Comparison of ENCODE assay signal across 26 mouse cellular contexts in genomic region chr1:155203101-155203500, GRCm38 (mm10). TPM values are rescaled to one million over a fixed set of nuclear protein-coding genes. Genes with fewer than 3 reads are reported as not detected.
A peak's percentile ranks its signal among the peaks of the same experiment; 100 is the strongest.
DNase-seq lines count a peak whose midpoint lies in the region; ATAC-seq and TF ChIP-seq lines count a peak whose summit lies in the region.
"Had no signal": no experiment of that assay in that cellular context is flagged by ENCODE, and none has a peak within 500 bp of the region (broad histone marks: within the 10 kb centered on the region; RNA-seq: fewer than 3 reads in every experiment).

No protein-coding gene starts in this region.

- 78% methylated on average over 7 of the region's 7 CpGs for WGBS in forebrain, embryonic 12.5 days
- 63% methylated on average over 7 of the region's 7 CpGs for WGBS in forebrain, postnatal 0 days
- WGBS in liver, adult 2 months: 60% methylated on average over 7 of the region's 7 CpGs
- WGBS in liver, embryonic 12.5 days (ENCODE audit: insufficient replicate concordance): 87% methylated on average over 7 of the region's 7 CpGs
- 76% methylated on average over 7 of the region's 7 CpGs for WGBS in embryonic facial prominence, embryonic 13.5 days
- 60% methylated on average over 7 of the region's 7 CpGs for WGBS in forebrain, embryonic 15.5 days

- H3K36me3 ChIP-seq in forebrain, embryonic 12.5 days (replicated peaks): peaks cover 56% of the 10 kb centered on the region
- peaks cover 17% of the 10 kb centered on the region for H3K36me3 ChIP-seq in forebrain, postnatal 0 days (ENCODE audit: insufficient read depth)
- H3K36me3 ChIP-seq in liver, adult 2 months (ENCODE audit: control insufficient read depth, insufficient read depth, low read length): no peaks in the 10 kb centered on the region
- peaks cover 38% of the 10 kb centered on the region for H3K36me3 ChIP-seq in liver, embryonic 12.5 days
- H3K36me3 ChIP-seq in embryonic facial prominence, embryonic 13.5 days: peaks cover 76% of the 10 kb centered on the region
- peaks cover 12% of the 10 kb centered on the region; the same call in 1 of the 2 replicates for H3K36me3 ChIP-seq in forebrain, embryonic 15.5 days

- H3K4me3 ChIP-seq in forebrain, embryonic 12.5 days (replicated peaks): no peak overlapping the region
- H3K4me3 ChIP-seq in forebrain, postnatal 0 days (ENCODE audit: low read depth, low read length): no peak overlapping the region
- H3K4me3 ChIP-seq in liver, adult 2 months (ENCODE audit: insufficient read depth, low read depth, low read length): no peak overlapping the region
- H3K4me3 ChIP-seq in liver, embryonic 12.5 days: no peak overlapping the region
- no peak overlapping the region for H3K4me3 ChIP-seq in embryonic facial prominence, embryonic 13.5 days
- no peak overlapping the region for H3K4me3 ChIP-seq in forebrain, embryonic 15.5 days
- H3K4me3 ChIP-seq: embryonic facial prominence, embryonic 15.5 days; heart, adult 2 months; heart, embryonic 12.5 days; hindbrain, embryonic 13.5 days had no signal

- TF ChIP-seq CTCF in forebrain, postnatal 0 days (IDR thresholded peaks at IDR 0.05; ENCODE audit: low read depth): no peak
- TF ChIP-seq CTCF in liver, adult 2 months (IDR thresholded peaks at IDR 0.05; ENCODE audit: low read depth, low read length): no peak

- DNase-seq in forebrain, postnatal 0 days: no peak
- peak; percentile 79 for DNase-seq in liver, adult 2 months (ENCODE audit: extremely low read depth, low read depth, low spot score)
- no peak for DNase-seq in thymus, adult 18-20 months
- DNase-seq: cerebellum, adult 11 months; cerebellum, adult 9-10 months; cerebellum, postnatal 36 days; heart, postnatal 4 days; layer of hippocampus, postnatal 36 days; liver; lung, adult 18-20 months; lung, postnatal 4 days; midbrain, embryonic 14.5 days; right cerebral cortex, postnatal 25 days; thymus, postnatal 25 days had no signal

- no peak overlapping the region for H3K4me2 ChIP-seq in forebrain, embryonic 12.5 days
- H3K4me2 ChIP-seq in forebrain, postnatal 0 days (ENCODE audit: low read depth): no peak overlapping the region
- H3K4me2 ChIP-seq in liver, embryonic 12.5 days: no peak overlapping the region
- no peak overlapping the region for H3K4me2 ChIP-seq in embryonic facial prominence, embryonic 13.5 days
- H3K4me2 ChIP-seq in forebrain, embryonic 15.5 days (replicated peaks): no peak overlapping the region
- H3K4me2 ChIP-seq: embryonic facial prominence, embryonic 15.5 days; heart, embryonic 12.5 days; hindbrain, embryonic 13.5 days had no signal

- peaks cover 65% of the 10 kb centered on the region for H3K4me1 ChIP-seq in forebrain, embryonic 12.5 days
- H3K4me1 ChIP-seq in forebrain, postnatal 0 days (ENCODE audit: insufficient read depth): peaks cover 35% of the 10 kb centered on the region
- H3K4me1 ChIP-seq in liver, adult 2 months (ENCODE audit: control insufficient read depth, insufficient read depth, low read length): peaks cover 24% of the 10 kb centered on the region
- peaks cover 15% of the 10 kb centered on the region for H3K4me1 ChIP-seq in liver, embryonic 12.5 days
- peaks cover 44% of the 10 kb centered on the region for H3K4me1 ChIP-seq in embryonic facial prominence, embryonic 13.5 days
- peaks cover 70% of the 10 kb centered on the region for H3K4me1 ChIP-seq in forebrain, embryonic 15.5 days

- H3K9ac ChIP-seq in forebrain, embryonic 12.5 days: no peak overlapping the region
- no peak overlapping the region for H3K9ac ChIP-seq in forebrain, postnatal 0 days
- no peak overlapping the region for H3K9ac ChIP-seq in liver, adult 2 months (ENCODE audit: low read depth, low read length)
- no peak overlapping the region for H3K9ac ChIP-seq in liver, embryonic 12.5 days
- H3K9ac ChIP-seq in embryonic facial prominence, embryonic 13.5 days: 0 out of 2 replicates have a peak overlapping the region, but pooled peaks have one; percentile 1
- H3K9ac ChIP-seq in forebrain, embryonic 15.5 days (replicated peaks): no peak overlapping the region
- H3K9ac ChIP-seq: embryonic facial prominence, embryonic 15.5 days; heart, embryonic 12.5 days had no signal

- 0 out of 2 replicates have a peak overlapping the region, but pooled peaks have one; percentile 9 for H3K27ac ChIP-seq in forebrain, embryonic 12.5 days
- H3K27ac ChIP-seq in forebrain, postnatal 0 days (ENCODE audit: low read depth, low read length): no peak overlapping the region
- no peak overlapping the region for H3K27ac ChIP-seq in liver, adult 2 months (replicated peaks; ENCODE audit: insufficient read depth, low read depth, low read length)
- no peak overlapping the region for H3K27ac ChIP-seq in liver, embryonic 12.5 days
- H3K27ac ChIP-seq in embryonic facial prominence, embryonic 13.5 days: peak overlapping the region; percentile 49
- H3K27ac ChIP-seq in forebrain, embryonic 15.5 days (replicated peaks): peak overlapping the region; percentile 65
- H3K27ac ChIP-seq: embryonic facial prominence, embryonic 15.5 days; heart, adult 2 months had no signal

- ATAC-seq in forebrain, embryonic 12.5 days (ENCODE audit: low FRiP score): no peak
- ATAC-seq in forebrain, postnatal 0 days: no peak
- no peak for ATAC-seq in liver, embryonic 12.5 days
- ATAC-seq in embryonic facial prominence, embryonic 13.5 days (ENCODE audit: insufficient number of reproducible peaks, insufficient read depth, low FRiP score, low TSS enrichment, low read depth): no peak
- ATAC-seq in forebrain, embryonic 15.5 days (replicated peaks): no peak
- no peak for ATAC-seq in erythroblast, adult 5-6 weeks (replicated peaks; ENCODE audit: low FRiP score, poor library complexity, severe bottlenecking)
- ATAC-seq: intestine, embryonic 16.5 days; lung, postnatal 0 days had no signal

- H3K9me3 ChIP-seq in forebrain, embryonic 12.5 days: no peaks in the 10 kb centered on the region
- H3K9me3 ChIP-seq in forebrain, postnatal 0 days (ENCODE audit: low read length): no peaks in the 10 kb centered on the region
- no peaks in the 10 kb centered on the region for H3K9me3 ChIP-seq in liver, embryonic 12.5 days (replicated peaks)
- no peaks in the 10 kb centered on the region for H3K9me3 ChIP-seq in embryonic facial prominence, embryonic 13.5 days
- no peaks in the 10 kb centered on the region for H3K9me3 ChIP-seq in forebrain, embryonic 15.5 days
- H3K9me3 ChIP-seq: embryonic facial prominence, embryonic 15.5 days; heart, embryonic 12.5 days; hindbrain, embryonic 13.5 days had no signal

- no peaks in the 10 kb centered on the region for H3K27me3 ChIP-seq in forebrain, embryonic 12.5 days
- no peaks in the 10 kb centered on the region for H3K27me3 ChIP-seq in forebrain, postnatal 0 days (ENCODE audit: insufficient read depth, low read length)
- no peaks in the 10 kb centered on the region for H3K27me3 ChIP-seq in liver, adult 2 months (ENCODE audit: control insufficient read depth, insufficient read depth, low read length)
- no peaks in the 10 kb centered on the region for H3K27me3 ChIP-seq in liver, embryonic 12.5 days (replicated peaks)
- no peaks in the 10 kb centered on the region for H3K27me3 ChIP-seq in embryonic facial prominence, embryonic 13.5 days
- no peaks in the 10 kb centered on the region for H3K27me3 ChIP-seq in forebrain, embryonic 15.5 days
- H3K27me3 ChIP-seq: embryonic facial prominence, embryonic 15.5 days; heart, embryonic 12.5 days; hindbrain, embryonic 13.5 days had no signal

- no peaks in the 10 kb centered on the region for H3K79me2 ChIP-seq in liver, adult 2 months (ENCODE audit: control insufficient read depth, insufficient read depth, low read length)

- TF ChIP-seq POLR2A in liver, adult 2 months (IDR thresholded peaks at IDR 0.05; ENCODE audit: extremely low read depth, insufficient read depth, low read length): no peak

RNA-seq across cellular contexts. Expression of gene BC034090, which starts 41.1 kb away (rescaled TPM):
- 2.9 and 4.5 TPM in 2 replicates for polyA plus RNA-seq in forebrain, embryonic 12.5 days (2016; fragmentation: Nextera tagmentation; extraction: Ambion mirVana)
- total RNA-seq in forebrain, postnatal 0 days (2014; rRNA removed): 7.4 and 9.9 TPM in 2 replicates
- polyA plus RNA-seq in forebrain, postnatal 0 days (2015; fragmentation: Nextera tagmentation; extraction: Ambion mirVana): 1.4 and 2.5 TPM in 2 replicates
- total RNA-seq in liver, adult 2 months (2014; rRNA removed): 0.09 and 0.20 TPM in 2 replicates
- polyA plus RNA-seq in liver, adult 2 months (2012; rRNA removed): 0.33 and 0.50 TPM in 2 replicates
- 0.28 and 0.46 TPM in 2 replicates for polyA plus RNA-seq in liver, embryonic 12.5 days (2016; fragmentation: Nextera tagmentation; extraction: Ambion mirVana)
- 6.8 and 7.5 TPM in 2 replicates for polyA plus RNA-seq in embryonic facial prominence, embryonic 13.5 days (2015; fragmentation: Nextera tagmentation; extraction: Ambion mirVana)
- 3.3 and 4.9 TPM in 2 replicates for polyA plus RNA-seq in forebrain, embryonic 15.5 days (2015; fragmentation: Nextera tagmentation; extraction: Ambion mirVana)
- total RNA-seq in erythroblast, adult 5-6 weeks (2015; ENCODE audit: low replicate concordance): not detected in 2 replicates
- total RNA-seq in erythroblast, adult 5-6 weeks (2017; ENCODE audit: low replicate concordance): not detected in 2 replicates
- total RNA-seq: megakaryocyte-erythroid progenitor cell, adult 5-6 weeks had no signal

RNA-seq across cellular contexts. Expression of gene Stx6, which starts 44.6 kb away (rescaled TPM):
- polyA plus RNA-seq in forebrain, embryonic 12.5 days (2016; fragmentation: Nextera tagmentation; extraction: Ambion mirVana): 113 and 124 TPM in 2 replicates
- total RNA-seq in forebrain, postnatal 0 days (2014; rRNA removed): 120 and 122 TPM in 2 replicates
- 89.2 and 97.5 TPM in 2 replicates for polyA plus RNA-seq in forebrain, postnatal 0 days (2015; fragmentation: Nextera tagmentation; extraction: Ambion mirVana)
- 10.3 and 11.7 TPM in 2 replicates for total RNA-seq in liver, adult 2 months (2014; rRNA removed)
- 10.1 and 13.1 TPM in 2 replicates for polyA plus RNA-seq in liver, adult 2 months (2012; rRNA removed)
- 21.8 and 24.0 TPM in 2 replicates for polyA plus RNA-seq in liver, embryonic 12.5 days (2016; fragmentation: Nextera tagmentation; extraction: Ambion mirVana)
- polyA plus RNA-seq in embryonic facial prominence, embryonic 13.5 days (2015; fragmentation: Nextera tagmentation; extraction: Ambion mirVana): 97.1 and 99.7 TPM in 2 replicates
- 129 and 131 TPM in 2 replicates for polyA plus RNA-seq in forebrain, embryonic 15.5 days (2015; fragmentation: Nextera tagmentation; extraction: Ambion mirVana)
- total RNA-seq in erythroblast, adult 5-6 weeks (2015; ENCODE audit: low replicate concordance): 2.3 and 3.8 TPM in 2 replicates
- 4.9 and 7.4 TPM in 2 replicates for total RNA-seq in erythroblast, adult 5-6 weeks (2017; ENCODE audit: low replicate concordance)

RNA-seq across cellular contexts. Expression of gene Mr1, which starts 56.5 kb away (rescaled TPM):
- 0.85 and 1.3 TPM in 2 replicates for polyA plus RNA-seq in forebrain, embryonic 12.5 days (2016; fragmentation: Nextera tagmentation; extraction: Ambion mirVana)
- 2.8 and 5.1 TPM in 2 replicates for total RNA-seq in forebrain, postnatal 0 days (2014; rRNA removed)
- 2.0 and 2.6 TPM in 2 replicates for polyA plus RNA-seq in forebrain, postnatal 0 days (2015; fragmentation: Nextera tagmentation; extraction: Ambion mirVana)
- 3.2 and 6.3 TPM in 2 replicates for total RNA-seq in liver, adult 2 months (2014; rRNA removed)
- 1.1 and 1.6 TPM in 2 replicates for polyA plus RNA-seq in liver, adult 2 months (2012; rRNA removed)
- polyA plus RNA-seq in liver, embryonic 12.5 days (2016; fragmentation: Nextera tagmentation; extraction: Ambion mirVana): 0.49 and 0.62 TPM in 2 replicates
- polyA plus RNA-seq in embryonic facial prominence, embryonic 13.5 days (2015; fragmentation: Nextera tagmentation; extraction: Ambion mirVana): 9.1 and 11.8 TPM in 2 replicates
- polyA plus RNA-seq in forebrain, embryonic 15.5 days (2015; fragmentation: Nextera tagmentation; extraction: Ambion mirVana): 0.59 and 0.83 TPM in 2 replicates
- total RNA-seq in erythroblast, adult 5-6 weeks (2015; ENCODE audit: low replicate concordance): 1.3 and 2.3 TPM in 2 replicates
- total RNA-seq in erythroblast, adult 5-6 weeks (2017; ENCODE audit: low replicate concordance): 0.34 and 1.4 TPM in 2 replicates

Comparison
In these comparisons a context has a peak if more than half of its experiments do, and no peak if none do; other contexts are left out.
1. H3K27ac ChIP-seq: peak in forebrain, embryonic 12.5 days (single experiment), embryonic facial prominence, embryonic 13.5 days (single experiment) and forebrain, embryonic 15.5 days (single experiment); none in forebrain, postnatal 0 days (single experiment), liver, adult 2 months (single experiment) and liver, embryonic 12.5 days (single experiment).